Mouse (Mus musculus) kidney, embryonic 15.5 days (tissue): ENCODE data around the gene Slc9a1. TPM values are rescaled to one million over a fixed set of nuclear protein-coding genes. Genes with fewer than 3 reads are reported as not detected.

Experiments
- ATAC-seq: fragments of 200-750 bp; cut with Nextera tagmentation; replicated peaks from 2 replicates; pipeline ENCODE4 v1.8.0; 2017; ENCODE audit warnings: moderate TSS enrichment; ENCODE audit not compliant: low FRiP score
- H3K27ac ChIP-seq: fragments of 300-500 bp; sonication (generic); 2 replicates; pipeline ENCODE4 v1.5.1; 2015; ENCODE audit warnings: mild to moderate bottlenecking, inconsistent platforms
- H3K27me3 ChIP-seq: fragments of 300-500 bp; sonication (generic); 2 replicates; pipeline ENCODE4 v1.6.1; 2015; ENCODE audit warnings: inconsistent platforms
- H3K36me3 ChIP-seq: fragments of 300-500 bp; sonication (generic); 2 replicates; pipeline ENCODE4 v1.6.1; 2015; ENCODE audit warnings: inconsistent platforms
- H3K4me1 ChIP-seq: fragments of 300-500 bp; sonication (generic); 2 replicates; pipeline ENCODE4 v1.6.1; 2015; ENCODE audit warnings: inconsistent platforms
- H3K4me2 ChIP-seq: fragments of 300-500 bp; sonication (generic); 2 replicates; pipeline ENCODE4 v1.6.1; 2015; ENCODE audit warnings: moderate library complexity, mild to moderate bottlenecking, inconsistent platforms
- H3K4me3 ChIP-seq: fragments of 300-500 bp; sonication (generic); replicated peaks from 2 replicates; pipeline ENCODE4 v1.5.1; 2015; ENCODE audit warnings: mild to moderate bottlenecking, inconsistent platforms
- H3K9ac ChIP-seq: fragments of 300-500 bp; sonication (generic); 2 replicates; pipeline ENCODE4 v1.6.1; 2015; ENCODE audit warnings: mild to moderate bottlenecking, inconsistent platforms
- H3K9me3 ChIP-seq: fragments of 300-500 bp; sonication (generic); replicated peaks from 2 replicates; pipeline ENCODE4 v1.6.1; 2016; ENCODE audit warnings: inconsistent platforms
- WGBS: fragments of 180-500 bp; shearing (Covaris S2); methylation state at CpG from one replicate; pipeline ENCODE4 v1.1.7; 2015; ENCODE audit warnings: mixed read lengths; 5-methylcytosine and 5-hydroxymethylcytosine counted together
- polyA plus RNA-seq: library from polyadenylated mRNA; unstranded; fragments of >200 nt; fragmentation: Nextera tagmentation; extraction: Ambion mirVana; gene quantifications from 2 replicates; pipeline ENCODE4 v1.2.1, GENCODE M21; 2015

The Slc9a1 gene
- polyA plus RNA-seq, 1 experiment from 2014 or later, result 8.3 TPM

DNA sequence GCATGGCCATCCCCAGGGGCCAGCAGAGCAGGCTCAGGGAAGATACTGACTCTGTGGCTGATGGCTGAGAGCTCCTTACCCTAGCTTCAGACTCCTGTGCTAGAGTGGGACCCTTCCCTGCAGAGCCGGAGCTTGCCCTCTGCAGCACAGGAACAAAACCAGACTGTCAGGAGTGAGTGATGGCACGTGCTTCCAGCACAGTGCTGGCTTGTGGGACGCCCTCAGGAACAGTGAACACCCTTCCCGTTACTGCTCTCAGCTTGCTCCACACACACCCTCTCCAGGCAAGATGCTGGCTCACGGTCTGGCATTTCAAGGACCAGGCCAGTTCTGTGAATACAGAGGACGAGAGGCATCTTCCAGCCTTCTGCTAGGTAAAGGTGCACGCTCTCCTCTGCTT, 38.5 kb downstream of the Slc9a1 start:
- no peak overlapping the region for H3K4me3 ChIP-seq
- no peaks in the 10 kb centered on the region for H3K27me3 ChIP-seq
- WGBS, result 47% methylated on average over 7 of the region's 7 CpGs
- H3K4me2 ChIP-seq, result no peak overlapping the region
- peaks cover 35% of the 10 kb centered on the region for H3K4me1 ChIP-seq
- H3K9ac ChIP-seq, result no peak overlapping the region
- no peaks in the 10 kb centered on the region for H3K9me3 ChIP-seq
- H3K27ac ChIP-seq, result peak overlapping the region; percentile 57
- ATAC-seq, result no peak
- H3K36me3 ChIP-seq, result peaks cover 13% of the 10 kb centered on the region

DNA sequence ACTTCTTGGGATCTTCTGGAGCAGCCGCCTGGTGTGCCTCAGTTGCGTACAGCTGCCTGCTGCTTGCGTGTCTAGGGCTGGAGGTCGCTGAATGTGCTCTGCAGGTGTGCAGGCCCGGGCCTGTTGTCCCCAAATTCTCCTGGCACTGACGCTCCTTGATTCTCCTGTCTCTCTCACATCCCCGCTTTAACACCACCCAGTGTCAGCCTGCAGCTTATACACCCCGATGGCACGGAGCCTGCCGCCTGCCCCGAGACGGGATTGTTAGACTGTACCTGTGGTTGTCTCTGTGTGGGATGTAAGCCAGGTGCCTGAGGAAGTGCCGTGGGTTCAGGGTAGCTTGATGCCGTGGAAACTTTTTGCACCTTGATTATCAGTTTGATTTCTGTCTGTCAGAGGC, 41.5 kb downstream of the Slc9a1 start:
- 90% methylated on average over 14 of the region's 14 CpGs for WGBS
- H3K9ac ChIP-seq, result no peak overlapping the region
- no peaks in the 10 kb centered on the region for H3K9me3 ChIP-seq
- H3K4me1 ChIP-seq, result peaks cover 30% of the 10 kb centered on the region
- H3K27me3 ChIP-seq, result no peaks in the 10 kb centered on the region
- H3K27ac ChIP-seq, result no peak overlapping the region
- H3K4me2 ChIP-seq, result no peak overlapping the region
- no peak overlapping the region for H3K4me3 ChIP-seq
- no peak for ATAC-seq
- peaks cover 30% of the 10 kb centered on the region for H3K36me3 ChIP-seq

DNA sequence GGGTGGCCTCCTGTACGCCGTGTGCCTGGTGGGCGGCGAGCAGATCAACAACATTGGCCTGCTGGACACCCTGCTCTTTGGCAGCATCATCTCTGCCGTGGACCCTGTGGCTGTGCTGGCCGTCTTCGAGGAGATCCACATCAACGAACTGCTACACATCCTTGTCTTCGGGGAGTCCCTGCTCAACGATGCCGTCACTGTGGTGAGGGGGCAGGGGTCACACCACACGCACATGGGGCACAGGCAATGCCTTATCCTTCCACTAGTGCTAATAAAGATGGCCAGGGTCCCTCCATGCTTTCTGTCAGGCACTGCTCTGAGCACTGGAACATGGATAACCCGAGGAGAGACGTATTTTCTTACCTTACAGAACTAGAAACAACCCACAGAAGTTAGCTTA, 42.6 kb downstream of the Slc9a1 start:
- no peak overlapping the region for H3K4me2 ChIP-seq
- no peaks in the 10 kb centered on the region for H3K9me3 ChIP-seq
- H3K27me3 ChIP-seq, result no peaks in the 10 kb centered on the region
- peaks cover 19% of the 10 kb centered on the region for H3K4me1 ChIP-seq
- H3K4me3 ChIP-seq, result no peak overlapping the region
- 85% methylated on average over 14 of the region's 14 CpGs for WGBS
- ATAC-seq, result no peak
- H3K36me3 ChIP-seq, result peaks cover 38% of the 10 kb centered on the region
- no peak overlapping the region for H3K9ac ChIP-seq
- no peak overlapping the region for H3K27ac ChIP-seq

DNA sequence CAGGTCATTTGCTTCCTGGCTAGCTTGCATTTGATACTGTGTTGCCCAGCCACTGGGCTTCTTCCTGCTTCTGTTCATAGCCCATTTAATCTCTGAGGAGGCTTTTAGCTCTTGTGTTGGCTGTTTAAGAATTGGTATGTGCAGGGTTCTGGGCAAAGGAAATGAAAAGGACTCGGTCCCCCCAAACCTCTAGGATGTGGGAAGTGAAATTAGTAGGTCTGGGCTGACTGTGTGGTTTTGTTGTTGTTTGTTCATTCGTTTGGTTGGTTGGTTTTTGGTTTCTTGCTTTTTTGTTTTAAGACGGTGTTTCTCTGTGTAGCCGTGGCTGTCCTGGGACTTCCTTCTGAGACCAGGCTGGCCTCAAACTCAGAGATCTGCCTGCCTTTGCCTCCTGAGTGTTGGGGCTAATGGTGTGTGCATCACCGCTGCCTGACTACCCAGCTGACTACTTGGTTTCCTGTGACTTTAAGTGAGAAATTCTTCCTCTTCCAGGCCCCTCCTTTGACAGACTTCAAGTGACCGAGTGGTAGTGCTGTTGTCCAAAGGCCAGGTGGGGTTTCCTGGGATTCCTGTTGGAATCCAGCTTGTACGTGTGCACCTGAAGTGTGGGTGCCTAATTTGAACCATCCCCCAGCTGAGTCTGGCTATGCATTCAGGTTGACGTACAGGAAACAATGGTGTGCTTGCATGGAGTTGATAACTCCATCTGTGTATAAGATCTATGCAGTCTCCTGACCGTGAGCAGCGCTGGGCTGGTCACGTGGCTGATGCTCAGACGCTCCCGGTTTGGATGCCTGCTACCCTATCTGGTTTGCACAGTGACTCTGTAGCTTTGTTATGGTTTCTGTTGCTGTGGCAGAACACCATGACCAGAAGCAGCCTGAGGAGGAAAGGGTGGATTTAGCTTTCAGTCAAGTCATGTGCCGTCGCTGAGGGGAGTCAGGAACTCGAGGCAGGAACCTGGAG, 43.4 kb downstream of the Slc9a1 start:
- WGBS, result 82% methylated on average over 16 of the region's 16 CpGs
- no peaks in the 10 kb centered on the region for H3K9me3 ChIP-seq

DNA sequence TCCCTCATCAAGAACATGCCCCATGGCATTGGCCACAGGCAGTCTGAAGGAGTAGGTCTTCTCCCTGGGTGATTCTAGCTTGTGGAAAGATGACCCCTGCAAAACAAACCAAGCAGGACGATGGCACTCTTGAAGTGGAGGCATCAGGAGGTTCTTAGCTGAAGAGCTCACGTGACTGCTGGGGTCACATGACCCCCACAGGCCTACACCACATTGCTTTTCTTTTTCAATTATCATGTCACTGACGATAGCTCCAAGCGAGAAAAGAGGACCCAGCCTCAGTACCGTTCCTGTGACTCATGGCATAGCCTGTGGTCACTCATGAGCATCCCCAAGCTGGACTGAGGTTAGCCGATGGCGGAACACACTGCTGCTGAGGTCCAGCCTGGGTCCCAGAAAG, 44.1 kb downstream of the Slc9a1 start:
- Histone ChIP-seq H3K4me3 (no peak overlapping the region), H3K4me1 (peaks cover 5% of the 10 kb centered on the region; the same call in 1 of the 2 replicates), H3K27ac (no peak overlapping the region), H3K4me2 (no peak overlapping the region), H3K27me3 (no peaks in the 10 kb centered on the region), H3K36me3 (peaks cover 53% of the 10 kb centered on the region), H3K9ac (no peak overlapping the region), H3K9me3 (no peaks in the 10 kb centered on the region)
- ATAC-seq, result no peak
- WGBS, result 88% methylated on average over 7 of the region's 7 CpGs

More for the DNA sequence above, 43.4 kb downstream of the Slc9a1 start:
- H3K36me3 ChIP-seq, result peaks cover 46% of the 10 kb centered on the region
- H3K9ac ChIP-seq, result no peak overlapping the region
- H3K4me2 ChIP-seq, result no peak overlapping the region
- ATAC-seq, result no peak
- H3K27me3 ChIP-seq, result no peaks in the 10 kb centered on the region
- H3K4me1 ChIP-seq, result peaks cover 11% of the 10 kb centered on the region
- H3K27ac ChIP-seq, result no peak overlapping the region
- no peak overlapping the region for H3K4me3 ChIP-seq

DNA sequence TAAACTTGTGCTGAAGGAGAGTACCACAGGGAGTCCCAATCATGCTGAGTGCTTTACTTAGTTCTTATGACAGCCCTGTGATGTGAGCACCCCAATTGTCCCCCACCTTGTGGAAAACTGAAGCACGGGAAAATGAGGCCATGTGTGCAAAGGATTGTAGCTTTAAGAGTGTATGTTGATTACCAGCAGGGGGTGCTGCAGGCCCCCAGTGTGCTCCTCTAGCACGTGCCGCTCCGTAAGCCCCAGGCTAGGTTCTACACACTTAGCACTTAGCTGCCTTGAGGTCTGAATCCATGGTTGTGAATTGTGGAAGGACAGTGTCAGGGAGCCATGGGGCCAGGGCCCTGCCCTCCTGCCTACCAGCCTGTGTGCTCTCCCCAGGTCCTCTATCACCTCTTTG, 45.4 kb downstream of the Slc9a1 start:
- H3K27ac ChIP-seq, result no peak overlapping the region
- peaks cover 5% of the 10 kb centered on the region; the same call in 1 of the 2 replicates for H3K4me1 ChIP-seq
- peaks cover 56% of the 10 kb centered on the region for H3K36me3 ChIP-seq
- no peak overlapping the region for H3K4me3 ChIP-seq
- ATAC-seq, result no peak
- no peak overlapping the region for H3K4me2 ChIP-seq
- H3K9me3 ChIP-seq, result no peaks in the 10 kb centered on the region
- H3K27me3 ChIP-seq, result no peaks in the 10 kb centered on the region
- 71% methylated on average over 4 of the region's 4 CpGs for WGBS
- no peak overlapping the region for H3K9ac ChIP-seq

DNA sequence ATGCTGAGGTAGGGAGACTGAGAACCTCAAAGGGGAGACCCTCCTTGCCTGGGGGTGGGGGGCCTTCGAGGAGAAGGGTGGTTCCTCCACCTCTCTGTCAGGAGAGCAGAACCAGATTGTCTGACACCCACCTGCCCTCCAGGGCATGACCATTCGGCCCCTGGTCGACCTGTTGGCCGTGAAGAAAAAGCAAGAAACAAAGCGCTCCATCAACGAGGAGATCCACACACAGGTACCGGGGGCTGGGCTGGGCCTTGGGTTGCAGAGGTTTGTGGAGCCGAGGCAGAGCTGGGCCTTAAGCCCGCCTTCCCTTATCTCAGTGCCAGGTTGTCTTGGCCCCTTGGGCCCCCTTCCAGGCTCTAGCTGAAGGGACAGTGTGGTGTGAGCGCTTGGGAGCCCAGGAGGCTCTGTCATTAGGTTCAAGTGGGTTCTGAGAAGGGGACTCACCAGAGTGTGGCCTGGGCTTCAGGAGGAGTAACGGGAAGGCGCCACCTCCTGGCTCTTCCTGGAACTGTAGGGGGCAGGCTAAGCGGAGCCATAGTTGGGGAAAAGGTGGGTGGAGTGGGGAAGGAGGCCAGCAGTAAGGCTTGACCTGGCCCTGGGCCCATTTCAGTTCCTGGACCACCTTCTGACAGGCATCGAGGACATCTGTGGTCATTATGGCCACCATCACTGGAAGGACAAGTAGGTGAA, 50.0 kb downstream of the Slc9a1 start:
- WGBS, result 70% methylated on average over 14 of the region's 14 CpGs
- ATAC-seq, result no peak
- H3K36me3 ChIP-seq, result peaks cover 61% of the 10 kb centered on the region
- no peak overlapping the region for H3K4me3 ChIP-seq
- H3K27ac ChIP-seq, result no peak overlapping the region
- no peaks in the 10 kb centered on the region for H3K4me1 ChIP-seq
- H3K9ac ChIP-seq, result no peak overlapping the region
- no peaks in the 10 kb centered on the region for H3K27me3 ChIP-seq
- H3K9me3 ChIP-seq, result no peaks in the 10 kb centered on the region
- H3K4me2 ChIP-seq, result no peak overlapping the region

DNA sequence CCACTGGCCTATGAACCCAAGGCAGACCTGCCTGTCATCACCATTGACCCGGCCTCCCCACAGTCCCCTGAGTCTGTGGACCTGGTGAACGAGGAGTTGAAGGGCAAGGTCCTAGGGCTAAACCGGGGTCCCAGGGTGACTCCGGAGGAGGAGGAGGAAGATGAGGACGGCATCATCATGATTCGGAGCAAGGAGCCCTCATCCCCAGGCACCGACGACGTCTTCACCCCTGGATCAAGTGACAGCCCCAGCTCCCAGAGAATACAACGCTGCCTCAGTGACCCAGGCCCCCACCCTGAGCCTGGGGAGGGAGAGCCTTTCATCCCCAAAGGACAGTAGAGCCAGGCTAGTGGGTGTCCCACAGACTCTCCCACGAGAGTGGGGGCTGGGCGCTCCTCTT, 52.5 kb downstream of the Slc9a1 start:
- WGBS, result 81% methylated on average over 12 of the region's 12 CpGs
- H3K9ac ChIP-seq, result no peak overlapping the region
- ATAC-seq, result no peak

DNA sequence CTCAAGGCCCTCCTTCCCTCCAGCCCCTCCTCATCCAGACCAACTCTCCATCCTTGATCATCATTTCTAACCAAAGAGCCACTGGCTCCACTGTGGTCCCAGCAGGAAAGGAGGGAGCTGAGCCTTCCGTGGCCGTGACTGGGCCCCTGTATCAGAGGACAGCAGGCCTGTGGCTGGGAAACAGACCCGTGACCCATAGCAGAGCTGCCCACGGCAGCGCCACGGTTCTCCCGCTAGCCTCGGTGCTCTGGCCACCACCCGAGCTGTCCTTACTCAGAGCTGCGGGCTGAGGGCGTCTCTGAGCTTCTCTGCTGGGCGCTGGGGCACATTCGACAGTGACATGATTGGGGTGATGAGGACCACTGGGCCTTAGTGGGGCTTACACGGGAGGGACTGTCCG, 53.1 kb downstream of the Slc9a1 start:
- no peak overlapping the region for H3K4me2 ChIP-seq
- no peak overlapping the region for H3K4me3 ChIP-seq
- H3K36me3 ChIP-seq, result peaks cover 40% of the 10 kb centered on the region
- no peak for ATAC-seq
- no peaks in the 10 kb centered on the region for H3K9me3 ChIP-seq
- H3K4me1 ChIP-seq, result no peaks in the 10 kb centered on the region
- H3K27me3 ChIP-seq, result no peaks in the 10 kb centered on the region
- H3K27ac ChIP-seq, result no peak overlapping the region
- no peak overlapping the region for H3K9ac ChIP-seq
- WGBS, result 81% methylated on average over 15 of the region's 15 CpGs

More for the DNA sequence above, 52.5 kb downstream of the Slc9a1 start:
- Histone ChIP-seq H3K4me1 (no peaks in the 10 kb centered on the region), H3K4me2 (no peak overlapping the region), H3K36me3 (peaks cover 46% of the 10 kb centered on the region), H3K4me3 (no peak overlapping the region), H3K9me3 (no peaks in the 10 kb centered on the region), H3K27ac (no peak overlapping the region), H3K27me3 (no peaks in the 10 kb centered on the region)

DNA sequence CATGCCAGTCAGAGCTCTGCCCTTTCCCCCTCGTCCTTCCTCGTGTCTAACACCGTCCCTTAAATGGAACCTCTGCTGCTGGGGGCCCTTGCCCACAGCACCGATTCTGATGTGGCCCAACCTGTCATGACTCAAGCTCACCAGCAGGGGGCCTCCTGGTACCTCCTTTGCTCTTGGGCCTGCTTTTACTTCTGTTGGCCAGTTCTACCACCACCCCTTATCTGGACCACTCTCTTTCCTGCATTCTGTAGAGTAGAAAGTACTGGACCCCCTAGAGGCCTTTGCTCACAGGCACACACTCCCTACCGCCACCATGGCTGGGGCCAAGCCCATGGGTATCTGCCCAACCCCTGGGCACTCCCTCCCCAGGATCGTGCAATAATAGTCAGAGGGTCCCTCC, 53.6 kb downstream of the Slc9a1 start:
- no peak overlapping the region for H3K4me3 ChIP-seq
- H3K27me3 ChIP-seq, result no peaks in the 10 kb centered on the region
- peaks cover 35% of the 10 kb centered on the region for H3K36me3 ChIP-seq
- H3K27ac ChIP-seq, result no peak overlapping the region
- no peak overlapping the region for H3K4me2 ChIP-seq
- 51% methylated on average over 6 of the region's 6 CpGs for WGBS
- ATAC-seq, result peak; percentile 15; the same call in 1 of the 2 replicates
- no peaks in the 10 kb centered on the region for H3K4me1 ChIP-seq
- H3K9me3 ChIP-seq, result no peaks in the 10 kb centered on the region
- H3K9ac ChIP-seq, result no peak overlapping the region

DNA sequence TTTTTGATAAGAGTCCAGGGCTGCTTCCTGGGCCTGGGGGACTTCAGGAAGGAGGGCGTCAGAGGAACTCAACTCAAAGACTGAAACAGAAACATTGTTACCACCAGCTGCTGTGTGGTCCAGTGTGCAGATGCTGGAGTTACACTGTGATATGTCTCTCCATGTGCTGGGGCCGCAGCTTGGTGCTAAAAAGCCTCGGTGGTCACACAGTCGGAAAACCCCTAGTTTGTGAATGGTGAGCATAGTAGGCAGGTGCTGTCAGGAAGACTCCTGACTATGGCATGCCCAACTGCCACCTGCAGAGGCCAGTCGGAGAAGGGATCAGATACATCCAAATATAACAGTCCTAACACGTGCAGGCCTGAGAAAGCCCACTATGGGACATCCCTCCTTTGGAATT, 54.2 kb downstream of the Slc9a1 start:
- Histone ChIP-seq H3K27ac (no peak overlapping the region), H3K27me3 (no peaks in the 10 kb centered on the region), H3K36me3 (peaks cover 30% of the 10 kb centered on the region), H3K4me3 (no peak overlapping the region), H3K9ac (no peak overlapping the region), H3K4me1 (no peaks in the 10 kb centered on the region), H3K4me2 (no peak overlapping the region), H3K9me3 (no peaks in the 10 kb centered on the region)
- WGBS, result 79% methylated on average over 6 of the region's 6 CpGs
- ATAC-seq, result no peak

DNA sequence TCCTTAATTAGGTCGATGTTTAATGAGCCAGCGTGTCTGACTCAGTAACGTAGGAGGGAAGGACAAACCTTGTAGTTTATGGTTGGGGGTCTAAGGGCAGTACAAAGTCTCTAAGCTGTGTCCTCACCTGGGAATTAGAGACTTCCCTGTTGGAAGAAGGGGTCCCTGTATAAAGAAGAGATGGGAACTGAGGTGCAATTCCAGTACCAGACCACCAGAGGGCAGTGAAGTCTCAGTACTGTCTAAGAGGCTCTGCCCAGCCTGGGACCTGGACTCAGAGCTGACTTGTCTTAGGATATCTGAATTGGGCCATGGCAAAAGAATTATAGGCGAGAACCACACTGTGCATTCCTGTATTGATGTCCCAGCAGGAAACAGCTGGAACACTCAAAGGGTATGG, 54.6 kb downstream of the Slc9a1 start:
- 33% methylated on average over 4 of the region's 4 CpGs for WGBS
- H3K4me3 ChIP-seq, result no peak overlapping the region
- peaks cover 30% of the 10 kb centered on the region for H3K36me3 ChIP-seq
- no peak overlapping the region for H3K27ac ChIP-seq
- H3K4me1 ChIP-seq, result no peaks in the 10 kb centered on the region
- H3K9me3 ChIP-seq, result no peaks in the 10 kb centered on the region
- H3K4me2 ChIP-seq, result no peak overlapping the region
- 0 out of 2 replicates have a peak, but pooled peaks have one; percentile 5 for ATAC-seq
- no peaks in the 10 kb centered on the region for H3K27me3 ChIP-seq
- no peak overlapping the region for H3K9ac ChIP-seq
